Mouse (Mus musculus) forebrain, embryonic 16.5 days (tissue): ENCODE data around the gene Ocln. TPM values are rescaled to one million over a fixed set of nuclear protein-coding genes. Genes with fewer than 3 reads are reported as not detected.
"Not testable (repeated sequence)": the region's sequence is repeated elsewhere in the genome, so short reads cannot be mapped to it uniquely, and the experiment has no call there.

ENCODE experiments used
- ATAC-seq: fragments of 200-750 bp; cut with Nextera tagmentation; 2 replicates; pipeline ENCODE4 v1.8.0; 2017; ENCODE audit warnings: mild to moderate bottlenecking, moderate library complexity
- H3K27ac ChIP-seq: fragments of 300-500 bp; sonication (generic); 2 replicates; pipeline ENCODE4 v1.5.1; 2014; ENCODE audit warnings: low read length, control low read depth
- H3K27me3 ChIP-seq: fragments of 300-500 bp; sonication (generic); replicated peaks from 2 replicates; pipeline ENCODE4 v1.6.1; 2014; ENCODE audit warnings: low read length; ENCODE audit not compliant: control insufficient read depth, insufficient read depth
- H3K36me3 ChIP-seq: fragments of 300-500 bp; sonication (generic); 2 replicates; pipeline ENCODE4 v1.6.1; 2014; ENCODE audit not compliant: control insufficient read depth, insufficient read depth
- H3K4me1 ChIP-seq: fragments of 300-500 bp; sonication (generic); replicated peaks from 2 replicates; pipeline ENCODE4 v1.6.1; 2014; ENCODE audit warnings: low read length; ENCODE audit not compliant: control insufficient read depth, insufficient read depth
- H3K4me2 ChIP-seq: fragments of 300-500 bp; sonication (generic); 2 replicates; pipeline ENCODE4 v1.6.1; 2014; ENCODE audit warnings: mild to moderate bottlenecking, low read length, control low read depth
- H3K4me3 ChIP-seq: fragments of 300-500 bp; sonication (generic); replicated peaks from 2 replicates; pipeline ENCODE4 v1.5.1; 2014; ENCODE audit warnings: mild to moderate bottlenecking, low read length, control low read depth
- H3K9ac ChIP-seq: fragments of 300-500 bp; sonication (generic); replicated peaks from 2 replicates; pipeline ENCODE4 v1.6.1; 2014; ENCODE audit warnings: low read depth, low read length, control low read depth
- H3K9me3 ChIP-seq: fragments of 300-500 bp; sonication (generic); 2 replicates; pipeline ENCODE4 v1.6.1; 2016; ENCODE audit warnings: low read length; ENCODE audit not compliant: control insufficient read depth
- WGBS: fragments of 180-500 bp; shearing (Covaris S2); extraction: QIAGEN DNeasy Blood & Tissue Kit; methylation state at CpG from one replicate; pipeline ENCODE4 v1.1.7; 2014; 5-methylcytosine and 5-hydroxymethylcytosine counted together
- polyA plus RNA-seq: library from polyadenylated mRNA; unstranded; fragments of >200 nt; fragmentation: Nextera tagmentation; extraction: Ambion mirVana; gene quantifications from 2 replicates; pipeline ENCODE4 v1.2.1, GENCODE M21; 2015

The Ocln gene
- polyA plus RNA-seq, 1 experiment from 2014 or later, result 7.8 TPM

DNA sequence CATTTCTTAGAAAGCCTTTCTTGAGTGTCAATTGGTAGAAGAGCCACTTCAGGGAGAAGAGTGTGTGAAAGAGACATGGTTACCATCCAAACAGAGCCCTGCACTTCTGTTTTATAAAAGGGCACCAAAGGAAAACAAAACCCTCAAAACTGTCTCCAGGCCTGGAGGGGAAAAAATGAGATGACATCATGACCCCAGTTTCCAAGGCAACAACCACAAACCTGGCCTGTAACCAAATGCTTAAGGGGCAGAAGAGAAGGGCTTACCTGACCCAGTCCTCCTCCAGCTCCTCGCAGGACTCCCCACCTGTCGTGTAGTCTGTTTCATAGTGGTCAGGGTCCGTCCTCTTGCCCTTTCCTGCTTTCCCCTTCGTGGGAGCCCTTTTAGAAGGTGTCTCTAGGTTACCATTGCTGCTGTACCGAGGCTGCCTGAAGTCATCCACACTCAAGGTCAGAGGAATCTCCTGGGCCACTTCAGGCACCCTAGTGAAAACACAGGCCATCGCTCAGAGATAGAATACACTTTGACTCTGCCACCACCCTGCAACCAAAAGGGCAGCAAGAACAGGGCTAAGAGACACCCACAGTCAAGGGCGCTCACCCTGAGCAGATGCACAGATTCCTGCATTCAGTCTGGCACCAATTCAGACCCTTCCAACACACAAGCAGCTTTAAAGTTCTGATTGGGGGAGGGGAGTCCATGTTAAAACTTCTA, 41.2 kb downstream of the Ocln start:
- Histone ChIP-seq H3K27ac (no peak overlapping the region), H3K4me1 (peaks cover 2% of the 10 kb centered on the region; the same call in 1 of the 2 replicates), H3K4me2 (no peak overlapping the region), H3K9me3 (no peaks in the 10 kb centered on the region), H3K9ac (no peak overlapping the region), H3K36me3 (no peaks in the 10 kb centered on the region), H3K27me3 (no peaks in the 10 kb centered on the region), H3K4me3 (no peak overlapping the region)
- 82% methylated on average over 7 of the region's 7 CpGs for WGBS
- no peak for ATAC-seq

DNA sequence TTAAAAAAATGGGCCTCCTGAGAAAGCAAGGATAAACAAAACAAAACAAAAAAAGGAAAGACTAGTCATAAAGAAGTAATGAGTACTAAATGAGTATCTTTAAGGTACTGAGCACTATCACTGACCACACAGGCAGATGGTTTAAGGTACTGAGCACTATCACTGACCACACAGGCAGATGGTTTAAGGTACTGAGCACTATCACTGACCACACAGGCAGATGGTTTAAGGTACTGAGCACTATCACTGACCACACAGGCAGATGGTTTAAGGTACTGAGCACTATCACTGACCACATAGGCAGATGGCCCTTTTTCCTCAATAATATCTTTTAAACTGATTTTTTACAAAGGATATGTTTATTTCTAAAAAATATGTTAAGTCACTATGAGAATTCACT, 52.9 kb downstream of the Ocln start:
- not testable (repeated sequence) for H3K27ac ChIP-seq, H3K9ac ChIP-seq, H3K4me2 ChIP-seq, H3K27me3 ChIP-seq, H3K9me3 ChIP-seq, ATAC-seq, H3K36me3 ChIP-seq, H3K4me1 ChIP-seq, H3K4me3 ChIP-seq

DNA sequence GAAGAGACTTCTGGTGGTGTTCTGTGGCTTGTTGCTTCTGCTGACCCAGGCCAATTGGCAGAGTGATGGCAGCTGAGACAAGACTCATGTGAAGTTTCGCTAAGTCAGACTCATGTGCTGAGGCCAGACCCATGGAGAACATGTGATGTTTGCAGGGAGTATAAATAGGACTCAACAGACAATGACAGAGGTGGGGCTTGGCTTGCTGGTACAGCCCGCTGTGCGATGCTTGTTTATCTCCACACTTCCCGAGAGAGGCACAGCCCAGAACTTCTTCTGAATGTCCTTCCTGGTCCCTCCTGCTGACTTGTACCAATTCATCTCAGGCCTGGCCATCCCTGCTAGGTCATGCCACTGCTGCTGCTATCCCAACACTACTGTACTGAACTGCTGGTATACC, 57.2 kb downstream of the Ocln start:
- no peaks in the 10 kb centered on the region for H3K36me3 ChIP-seq
- WGBS, result 92% methylated on average over 4 of the region's 4 CpGs

DNA sequence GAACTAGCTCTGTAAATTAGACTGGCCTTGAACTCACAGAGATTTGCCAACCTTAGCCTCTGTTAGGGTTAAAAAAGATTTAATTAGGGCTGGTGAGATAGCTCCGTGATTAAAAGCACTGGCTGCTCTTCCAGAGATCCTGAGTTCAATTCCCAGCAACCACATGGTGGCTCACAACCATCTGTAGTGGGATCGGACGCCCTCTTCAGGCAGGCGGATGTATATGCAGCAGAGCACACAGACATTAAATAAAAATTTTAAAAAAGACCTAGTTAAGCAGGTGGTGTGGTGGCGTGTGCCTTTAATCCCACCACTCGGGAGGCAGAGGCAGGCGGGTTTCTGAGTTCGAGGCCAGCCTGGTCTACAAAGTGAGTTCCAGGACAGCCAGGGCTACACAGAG, 58.1 kb downstream of the Ocln start:
- not testable (repeated sequence) for ATAC-seq, H3K27ac ChIP-seq, H3K27me3 ChIP-seq, H3K4me2 ChIP-seq, H3K4me3 ChIP-seq, H3K9ac ChIP-seq, H3K36me3 ChIP-seq, H3K9me3 ChIP-seq
- H3K4me1 ChIP-seq, result peaks cover 11% of the 10 kb centered on the region
- 66% methylated on average over 8 of the region's 8 CpGs for WGBS

More for the DNA sequence above, 57.2 kb downstream of the Ocln start:
- no peaks in the 10 kb centered on the region for H3K9me3 ChIP-seq
- no peak overlapping the region for H3K4me3 ChIP-seq
- H3K27ac ChIP-seq, result no peak overlapping the region
- peaks cover 11% of the 10 kb centered on the region for H3K4me1 ChIP-seq
- H3K9ac ChIP-seq, result no peak overlapping the region
- H3K4me2 ChIP-seq, result no peak overlapping the region
- no peak for ATAC-seq
- H3K27me3 ChIP-seq, result no peaks in the 10 kb centered on the region

DNA sequence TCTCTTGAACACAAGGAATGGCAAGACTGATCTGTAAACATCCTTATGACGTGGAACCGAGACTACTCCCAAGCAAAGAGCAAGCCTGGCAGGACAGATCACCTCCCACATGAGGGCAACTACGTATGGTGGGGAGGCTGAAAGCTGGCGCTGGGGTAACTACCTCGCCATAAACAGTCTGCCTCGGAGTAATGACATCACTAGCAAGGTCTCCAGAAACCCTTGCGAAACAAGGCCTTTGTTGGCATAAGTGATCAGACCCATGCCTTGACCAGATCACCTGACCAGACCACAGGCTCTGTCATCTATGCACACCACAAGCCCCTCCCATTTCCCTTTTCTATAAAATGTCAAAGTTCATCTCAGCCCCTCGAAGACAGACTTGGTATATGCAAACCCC, 59.2 kb downstream of the Ocln start:
- Histone ChIP-seq H3K27me3 (no peaks in the 10 kb centered on the region), H3K4me1 (peaks cover 11% of the 10 kb centered on the region), H3K4me2 (no peak overlapping the region), H3K4me3 (no peak overlapping the region), H3K36me3 (peaks cover 7% of the 10 kb centered on the region; the same call in 1 of the 2 replicates), H3K9ac (no peak overlapping the region), H3K9me3 (no peaks in the 10 kb centered on the region), H3K27ac (no peak overlapping the region)
- 78% methylated on average over 8 of the region's 8 CpGs for WGBS
- ATAC-seq, result no peak

DNA sequence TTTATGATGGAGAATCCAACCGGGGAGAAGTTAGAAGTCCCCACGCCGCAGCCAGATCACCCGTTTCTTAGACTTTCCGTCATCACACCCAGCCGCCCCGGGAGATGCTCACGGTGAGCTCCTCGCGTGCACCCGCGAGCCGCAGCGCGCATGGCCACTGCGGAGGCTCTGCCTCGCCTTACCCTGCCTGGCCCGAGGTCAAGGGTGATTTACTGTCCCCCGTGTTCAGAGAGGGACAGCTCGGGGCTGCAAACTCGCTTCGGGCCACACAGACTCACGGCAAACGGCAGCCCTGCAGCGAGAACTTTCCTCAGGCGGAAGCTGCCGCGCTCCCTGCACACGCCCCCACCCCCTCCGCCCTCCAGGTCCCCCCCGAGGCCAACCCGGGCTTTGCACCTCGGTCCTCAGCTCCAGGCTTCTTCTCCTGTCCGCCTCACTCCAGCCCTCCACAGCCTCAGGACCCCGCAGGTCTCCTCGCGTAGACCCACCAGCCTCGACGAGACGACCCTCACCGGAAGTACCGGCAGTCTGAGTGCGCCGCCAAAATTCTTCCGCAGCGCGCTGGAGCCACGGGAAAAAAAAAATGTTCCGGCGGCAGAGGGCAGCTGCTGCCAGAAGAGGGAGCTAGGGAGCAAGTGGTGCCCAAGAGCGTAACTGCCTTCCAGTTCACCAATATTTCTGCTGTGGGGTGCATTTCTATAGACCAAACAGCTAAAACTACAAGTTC, 60.3 kb downstream of the Ocln start, which contains the start of gene Gtf2h2:
Gtf2h2 (minus strand) TSS at position 519 of the 727 bp plus-strand sequence.
- ATAC-seq, result peak; percentile 89
- H3K4me3 ChIP-seq, result peak within 1 kb of the TSS; percentile 90

DNA sequence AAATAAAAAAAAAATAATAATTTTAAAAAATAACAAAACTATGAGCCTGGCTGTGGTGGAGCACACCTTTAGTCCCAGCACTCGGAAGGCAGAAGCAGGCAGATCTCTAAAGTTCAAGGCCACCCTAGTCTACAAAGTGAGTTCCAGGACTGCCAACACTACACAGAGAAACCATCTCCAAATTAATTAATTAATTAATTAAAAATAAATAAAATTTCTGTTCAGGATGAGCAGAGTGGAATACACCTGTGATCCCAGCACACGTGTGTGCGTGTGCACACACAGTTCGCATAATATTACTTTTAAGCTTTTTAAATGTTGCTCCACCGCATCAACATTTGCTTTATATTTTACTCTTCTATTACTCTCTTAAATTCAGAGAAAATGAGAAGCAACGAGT, 60.9 kb downstream of the Ocln start:
- Histone ChIP-seq H3K36me3 (peaks cover 9% of the 10 kb centered on the region; the same call in 1 of the 2 replicates), H3K9ac (peak overlapping the region; percentile 90), H3K27me3 (no peaks in the 10 kb centered on the region), H3K4me1 (peaks cover 11% of the 10 kb centered on the region), H3K27ac (peak overlapping the region; percentile 76; the same call in 1 of the 2 replicates), H3K9me3 (no peaks in the 10 kb centered on the region), H3K4me2 (peak overlapping the region; percentile 77), H3K4me3 (peak overlapping the region; percentile 90)
- WGBS, result 15% methylated on average over 6 of the region's 6 CpGs
- ATAC-seq, result peak; percentile 22

More for the DNA sequence above, 60.3 kb downstream of the Ocln start, which contains the start of gene Gtf2h2:
- peak within 1 kb of the TSS; percentile 76 for H3K27ac ChIP-seq
- H3K9ac ChIP-seq, result peak within 1 kb of the TSS; percentile 90
- WGBS, result under 1% methylated on average over 50 of the region's 51 CpGs
- no peaks in the 10 kb centered on the region for H3K9me3 ChIP-seq
- H3K4me1 ChIP-seq, result peaks cover 11% of the 10 kb centered on the region
- H3K4me2 ChIP-seq, result peak within 1 kb of the TSS; percentile 77
- H3K36me3 ChIP-seq, result peaks cover 9% of the 10 kb centered on the region; the same call in 1 of the 2 replicates
- H3K27me3 ChIP-seq, result no peaks in the 10 kb centered on the region

DNA sequence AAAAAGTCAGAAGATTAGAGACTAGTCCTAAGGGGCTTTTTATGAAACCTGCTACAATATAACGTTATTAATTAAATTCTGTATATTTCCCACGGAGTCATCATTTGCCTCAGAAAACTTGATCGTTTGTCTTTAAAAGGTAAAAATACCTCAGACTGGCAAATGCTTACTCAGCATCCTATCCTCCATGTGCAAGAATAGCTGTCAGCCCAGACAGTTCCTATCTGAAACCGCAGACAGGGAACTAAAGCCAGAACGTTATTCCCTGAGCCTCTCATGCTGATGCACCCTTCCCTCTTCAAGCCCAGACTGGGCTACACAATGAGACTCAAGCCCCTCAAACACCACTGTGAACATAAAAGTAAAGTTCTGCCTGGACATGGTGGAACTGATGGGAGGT, 62.1 kb downstream of the Ocln start:
- Histone ChIP-seq H3K27ac (no peak overlapping the region), H3K9me3 (no peaks in the 10 kb centered on the region), H3K27me3 (no peaks in the 10 kb centered on the region), H3K4me3 (no peak overlapping the region), H3K4me2 (no peak overlapping the region), H3K4me1 (peaks cover 11% of the 10 kb centered on the region), H3K36me3 (peaks cover 13% of the 10 kb centered on the region), H3K9ac (no peak overlapping the region)
- no peak for ATAC-seq
- WGBS, result 88% methylated on average over 5 of the region's 5 CpGs

DNA sequence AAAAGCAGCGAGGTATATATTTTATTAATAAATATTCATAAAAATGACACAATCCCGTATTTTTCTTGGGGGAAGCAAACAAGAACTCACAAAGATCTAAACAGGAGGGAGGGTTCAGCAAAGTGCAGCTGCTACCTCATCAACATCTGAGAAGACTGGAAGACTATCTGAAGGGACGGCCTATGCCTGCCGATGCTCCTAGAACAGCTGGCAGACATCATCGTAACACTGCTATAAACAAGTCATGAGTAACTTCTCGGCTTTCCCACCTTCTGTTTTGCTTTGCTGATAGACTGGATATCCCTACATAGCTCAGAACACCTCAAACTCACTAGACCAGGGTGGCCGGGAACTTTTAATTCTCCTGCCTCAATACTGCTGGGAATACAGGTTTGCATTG, 68.9 kb downstream of the Ocln start:
- Histone ChIP-seq H3K4me2 (no peak overlapping the region), H3K4me1 (no peaks in the 10 kb centered on the region), H3K36me3 (peaks cover 19% of the 10 kb centered on the region; the same call in 1 of the 2 replicates), H3K27me3 (no peaks in the 10 kb centered on the region), H3K9ac (no peak overlapping the region), H3K4me3 (no peak overlapping the region), H3K9me3 (no peaks in the 10 kb centered on the region), H3K27ac (no peak overlapping the region)
- no peak for ATAC-seq
- 97% methylated on average over 7 of the region's 7 CpGs for WGBS
